Comparison of ENCODE assay signal across 15 mouse cellular contexts in the genomic region with DNA sequence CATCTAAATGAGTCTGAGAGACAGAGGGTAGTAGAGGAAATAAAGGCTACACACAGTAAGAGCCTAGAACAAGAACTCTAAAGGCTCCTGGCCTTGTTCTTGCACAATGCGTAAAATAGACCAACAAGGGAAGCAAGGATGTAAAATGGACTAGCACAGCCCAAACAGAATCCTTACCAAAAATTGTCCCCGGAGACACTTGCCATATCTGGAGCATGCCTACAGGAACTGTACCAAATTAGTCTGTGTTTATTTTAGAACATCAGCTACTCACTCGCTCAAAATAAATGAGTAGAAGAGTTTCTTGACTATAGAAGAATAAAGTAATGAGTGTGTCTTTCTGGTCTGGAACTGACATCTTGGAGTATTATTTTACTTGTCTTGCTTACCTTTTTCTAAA.
"Had no signal": no experiment of that assay in that cellular context is flagged by ENCODE, and none has a peak within 500 bp of the region (broad histone marks: within the 10 kb centered on the region; RNA-seq: fewer than 3 reads in every experiment).

No protein-coding gene starts in this region.

- H3K27ac ChIP-seq: neural tube, embryonic 12.5 days; neural tube, embryonic 13.5 days; neural tube, embryonic 15.5 days; stomach, embryonic 15.5 days; stomach, postnatal 0 days had no signal

- H3K4me2 ChIP-seq: neural tube, embryonic 12.5 days; neural tube, embryonic 13.5 days; neural tube, embryonic 15.5 days; stomach, embryonic 15.5 days had no signal

- H3K9me3 ChIP-seq: neural tube, embryonic 12.5 days; neural tube, embryonic 13.5 days; neural tube, embryonic 15.5 days; stomach, embryonic 15.5 days had no signal

- H3K4me1 ChIP-seq: neural tube, embryonic 12.5 days; stomach, embryonic 15.5 days had no signal

- DNase-seq: retina, postnatal 1 day; right cerebral cortex, postnatal 14 days; right cerebral cortex, postnatal 25 days; spleen, adult 18-20 months; thymus, adult 18-20 months; thymus, adult 2 months; thymus, postnatal 14 days; thymus, postnatal 25 days; thymus, postnatal 36 days; thymus, postnatal 4 days had no signal

- H3K36me3 ChIP-seq: neural tube, embryonic 12.5 days; neural tube, embryonic 13.5 days; neural tube, embryonic 15.5 days; stomach, embryonic 15.5 days had no signal

- H3K27me3 ChIP-seq: neural tube, embryonic 12.5 days; neural tube, embryonic 13.5 days; neural tube, embryonic 15.5 days; stomach, embryonic 15.5 days had no signal

- H3K4me3 ChIP-seq: neural tube, embryonic 12.5 days; neural tube, embryonic 13.5 days; neural tube, embryonic 15.5 days; stomach, embryonic 15.5 days had no signal

- H3K9ac ChIP-seq: neural tube, embryonic 12.5 days; neural tube, embryonic 13.5 days; neural tube, embryonic 15.5 days; stomach, embryonic 15.5 days had no signal
